ENCODE assay signal across 26 mouse cellular contexts in the genomic region with DNA sequence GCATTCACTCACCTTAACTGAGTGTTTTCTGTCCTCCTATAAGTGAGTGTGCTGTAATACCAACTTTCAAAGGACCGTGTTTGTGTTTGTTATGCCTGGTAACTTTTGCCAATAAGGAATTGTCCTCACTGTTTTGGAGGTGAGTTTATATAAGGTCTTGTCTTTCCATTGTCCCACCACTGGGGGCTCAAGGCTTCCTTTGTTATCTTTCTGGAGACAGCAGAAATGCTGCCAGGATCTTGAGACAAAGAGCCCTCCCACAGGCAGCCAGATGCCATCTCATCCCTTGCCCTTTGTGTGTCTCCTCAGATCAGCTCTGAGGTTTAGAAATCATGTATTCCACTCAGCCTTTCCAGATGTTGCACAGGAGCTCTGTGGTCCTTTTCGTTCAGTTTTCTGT.
DNase-seq lines count a peak whose midpoint lies in the region; ATAC-seq and TF ChIP-seq lines count a peak whose summit lies in the region.
"Had no signal": no experiment of that assay in that cellular context is flagged by ENCODE, and none has a peak within 500 bp of the region (broad histone marks: within the 10 kb centered on the region; RNA-seq: fewer than 3 reads in every experiment).

No protein-coding gene starts in this region.

- POLR2A ChIA-PET in Patski (lab: Charles Lee) = interaction anchor here (0.7 kb wide), 1 partner anchor 12 kb away, joined by 3 read pairs; no protein-coding TSS in a partner anchor

- 0 out of 2 replicates have a peak overlapping the region, but pooled peaks have one; percentile 5 for H3K27ac ChIP-seq in hindbrain, postnatal 0 days
- no peak overlapping the region for H3K27ac ChIP-seq in hindbrain, embryonic 10.5 days
- no peak overlapping the region for H3K27ac ChIP-seq in midbrain, embryonic 14.5 days (replicated peaks; ENCODE audit: low read depth, low read length)
- no peak overlapping the region for H3K27ac ChIP-seq in midbrain, embryonic 16.5 days (ENCODE audit: low read length)
- no peak overlapping the region for H3K27ac ChIP-seq in kidney, adult 2 months (ENCODE audit: insufficient read depth, low read depth, low read length)
- H3K27ac ChIP-seq: heart, embryonic 13.5 days; liver, embryonic 13.5 days; neural tube, embryonic 13.5 days had no signal

- H3K4me3 ChIP-seq in hindbrain, postnatal 0 days (ENCODE audit: low read length) = no peak overlapping the region
- H3K4me3 ChIP-seq in hindbrain, embryonic 10.5 days = no peak overlapping the region
- no peak overlapping the region for H3K4me3 ChIP-seq in midbrain, embryonic 14.5 days (replicated peaks; ENCODE audit: low read depth, low read length)
- H3K4me3 ChIP-seq in midbrain, embryonic 16.5 days (ENCODE audit: low read depth, low read length) = no peak overlapping the region
- no peak overlapping the region for H3K4me3 ChIP-seq in kidney, adult 2 months (ENCODE audit: insufficient read depth, low read depth, low read length)
- H3K4me3 ChIP-seq: heart, embryonic 13.5 days; liver, embryonic 13.5 days; myocyte; neural tube, embryonic 13.5 days had no signal

- H3K36me3 ChIP-seq in hindbrain, postnatal 0 days (ENCODE audit: insufficient read depth, low read length) = 0 out of 2 replicates have a peak, but pooled peaks cover 5% of the 10 kb centered on the region
- H3K36me3 ChIP-seq in hindbrain, embryonic 10.5 days = no peaks in the 10 kb centered on the region
- peaks cover 5% of the 10 kb centered on the region for H3K36me3 ChIP-seq in midbrain, embryonic 14.5 days (ENCODE audit: control insufficient read depth, insufficient read depth, low read length)
- peaks cover 20% of the 10 kb centered on the region for H3K36me3 ChIP-seq in midbrain, embryonic 16.5 days (ENCODE audit: control insufficient read depth, insufficient read depth, low read length)
- no peaks in the 10 kb centered on the region for H3K36me3 ChIP-seq in kidney, adult 2 months (ENCODE audit: control insufficient read depth, insufficient read depth, low read length)

- CTCF ChIA-PET in Patski (lab: Charles Lee) = no interaction called here

- WGBS in hindbrain, postnatal 0 days = 64% methylated on average over 2 of the region's 2 CpGs
- WGBS in hindbrain, embryonic 10.5 days = 61% methylated on average over 2 of the region's 2 CpGs
- 55% methylated on average over 2 of the region's 2 CpGs for WGBS in midbrain, embryonic 14.5 days
- WGBS in midbrain, embryonic 16.5 days = 56% methylated on average over 2 of the region's 2 CpGs
- WGBS in kidney, adult 2 months = 70% methylated on average over 2 of the region's 2 CpGs

- no peak for ATAC-seq in hindbrain, postnatal 0 days
- ATAC-seq in midbrain, embryonic 14.5 days (ENCODE audit: low FRiP score, low TSS enrichment) = no peak
- no peak for ATAC-seq in midbrain, embryonic 16.5 days
- ATAC-seq in Patski = no peak
- ATAC-seq in megakaryocyte progenitor cell, adult 5-6 weeks (replicated peaks; ENCODE audit: poor library complexity) = 0 out of 2 replicates have a peak, but pooled peaks have one; percentile 48
- ATAC-seq: forebrain, postnatal 0 days; inflammation-experienced regulatory T-cells, adult 6 months had no signal

- no peak for TF ChIP-seq POLR2A in kidney, adult 2 months (IDR thresholded peaks at IDR 0.05; ENCODE audit: low read depth, low read length)

- peak; percentile 70 for DNase-seq in hindbrain, postnatal 0 days (ENCODE audit: low spot score)
- DNase-seq in hindbrain, embryonic 10.5 days (ENCODE audit: low spot score) = no peak
- DNase-seq in midbrain, embryonic 14.5 days = peak; percentile 32
- no peak for DNase-seq in Patski (ENCODE audit: low read depth, low spot score)
- DNase-seq in kidney, adult 2 months = no peak
- DNase-seq: adrenal gland, postnatal 36 days; cerebellum, adult 18-20 months; cerebellum, postnatal 14 days; forebrain, postnatal 0 days; gastrocnemius, postnatal 14 days; heart, adult 18-20 months; heart, postnatal 14 days; kidney, adult 8-10 months; kidney, postnatal 14 days; layer of hippocampus, postnatal 36 days; liver, embryonic 13.5 days; lung, adult 2 months; lung, postnatal 36 days; thymus, adult 2 months; thymus, postnatal 4 days had no signal

- H3K27me3 ChIP-seq in hindbrain, postnatal 0 days (ENCODE audit: insufficient read depth, low read length) = no peaks in the 10 kb centered on the region
- no peaks in the 10 kb centered on the region for H3K27me3 ChIP-seq in hindbrain, embryonic 10.5 days (ENCODE audit: insufficient read depth, poor library complexity, severe bottlenecking)
- no peaks in the 10 kb centered on the region for H3K27me3 ChIP-seq in midbrain, embryonic 14.5 days (ENCODE audit: control insufficient read depth, insufficient read depth, low read length)
- H3K27me3 ChIP-seq in midbrain, embryonic 16.5 days (ENCODE audit: control insufficient read depth, insufficient read depth, low read depth, low read length) = no peaks in the 10 kb centered on the region
- no peaks in the 10 kb centered on the region for H3K27me3 ChIP-seq in Patski
- H3K27me3 ChIP-seq in kidney, adult 2 months (replicated peaks; ENCODE audit: control insufficient read depth, insufficient read depth, low read length) = no peaks in the 10 kb centered on the region
- H3K27me3 ChIP-seq: heart, embryonic 13.5 days; liver, embryonic 13.5 days; neural tube, embryonic 13.5 days had no signal

- in situ Hi-C loops in Patski (cut with MboI; ENCODE audit: low pct_unique_long_range_greater_than_20kb) = no loop called here

- no peak overlapping the region for H3K9ac ChIP-seq in hindbrain, postnatal 0 days (replicated peaks; ENCODE audit: low read length)
- H3K9ac ChIP-seq in midbrain, embryonic 14.5 days (replicated peaks; ENCODE audit: low read length) = no peak overlapping the region
- H3K9ac ChIP-seq in midbrain, embryonic 16.5 days (ENCODE audit: low read depth, low read length) = no peak overlapping the region
- H3K9ac ChIP-seq: forebrain, postnatal 0 days; heart, embryonic 13.5 days; liver, embryonic 13.5 days; neural tube, embryonic 13.5 days had no signal

- H3K9me3 ChIP-seq in hindbrain, postnatal 0 days (ENCODE audit: low read length) = no peaks in the 10 kb centered on the region
- H3K9me3 ChIP-seq in hindbrain, embryonic 10.5 days = peaks cover 7% of the 10 kb centered on the region; the same call in 1 of the 2 replicates
- H3K9me3 ChIP-seq in midbrain, embryonic 14.5 days (ENCODE audit: control insufficient read depth, low read length) = peaks cover 3% of the 10 kb centered on the region; the same call in 1 of the 2 replicates
- 0 out of 2 replicates have a peak, but pooled peaks cover 2% of the 10 kb centered on the region for H3K9me3 ChIP-seq in midbrain, embryonic 16.5 days (replicated peaks; ENCODE audit: control insufficient read depth, low read length, poor library complexity, severe bottlenecking)
- H3K9me3 ChIP-seq: liver, embryonic 13.5 days; neural tube, embryonic 13.5 days had no signal

- H3K4me2 ChIP-seq in hindbrain, postnatal 0 days (ENCODE audit: low read depth, low read length) = no peak overlapping the region
- no peak overlapping the region for H3K4me2 ChIP-seq in midbrain, embryonic 14.5 days (ENCODE audit: low read length)
- no peak overlapping the region for H3K4me2 ChIP-seq in midbrain, embryonic 16.5 days (ENCODE audit: low read length)
- H3K4me2 ChIP-seq: heart, embryonic 13.5 days; liver, embryonic 13.5 days; neural tube, embryonic 13.5 days had no signal

- no peaks in the 10 kb centered on the region for H3K4me1 ChIP-seq in hindbrain, postnatal 0 days (ENCODE audit: insufficient read depth, low read length)
- H3K4me1 ChIP-seq in hindbrain, embryonic 10.5 days (replicated peaks) = no peaks in the 10 kb centered on the region
- H3K4me1 ChIP-seq in midbrain, embryonic 14.5 days (ENCODE audit: control insufficient read depth, insufficient read depth, low read length) = no peaks in the 10 kb centered on the region
- no peaks in the 10 kb centered on the region for H3K4me1 ChIP-seq in midbrain, embryonic 16.5 days (ENCODE audit: control insufficient read depth, insufficient read depth, low read length)
- H3K4me1 ChIP-seq in kidney, adult 2 months (ENCODE audit: control insufficient read depth, insufficient read depth, low read length) = no peaks in the 10 kb centered on the region
- H3K4me1 ChIP-seq: liver, embryonic 13.5 days; neural tube, embryonic 13.5 days had no signal

- peak; percentile 52 for TF ChIP-seq CTCF in hindbrain, postnatal 0 days (IDR thresholded peaks at IDR 0.05; ENCODE audit: low read depth)
- TF ChIP-seq CTCF in Patski (IDR thresholded peaks at IDR 0.05) = peak; percentile 31
- TF ChIP-seq CTCF in kidney, adult 2 months (conservative IDR thresholded peaks at IDR 0.05; ENCODE audit: insufficient read depth, insufficient read length, low read depth, low read length) = no peak

Comparison
In these comparisons a context has a peak if more than half of its experiments do, and no peak if none do; other contexts are left out.
1. DNase-seq: peak in hindbrain, postnatal 0 days (single experiment) and midbrain, embryonic 14.5 days (single experiment); none in hindbrain, embryonic 10.5 days (single experiment), Patski (single experiment) and kidney, adult 2 months (single experiment).